Mouse (Mus musculus) adrenal gland, adult 8-10 months (tissue): Measurements from ENCODE around the gene Adcy9. TPM values are rescaled to one million over a fixed set of nuclear protein-coding genes. Genes with fewer than 3 reads are reported as not detected.
A peak's percentile ranks its signal among the peaks of the same experiment; 100 is the strongest.

Experiments used
- DNase-seq: peaks from one replicate; pipeline ENCODE4 v3.0.0; 2022
- total RNA-seq, 4 experiments: library from RNA; stranded (reverse); gene quantifications; 2 replicates each; pipeline ENCODE4 v1.2.4; 2022

The Adcy9 gene
- total RNA-seq, 4 experiments from 2014 or later: 62.8 to 84.2 (median 72.6) TPM

GRCm38 (mm10) chr16:4418776-4419545 is 1.3 kb downstream of the Adcy9 start:
- no peak for DNase-seq

GRCm38 (mm10) chr16:4418072-4418471 is 2.2 kb downstream of the Adcy9 start:
- DNase-seq: no peak

GRCm38 (mm10) chr16:4417455-4417854 is 2.8 kb downstream of the Adcy9 start:
- DNase-seq: no peak

- DNase-seq: no peak
These were observed 5.3 kb downstream of the Adcy9 start for GRCm38 (mm10) chr16:4414881-4415585.

GRCm38 (mm10) chr16:4413988-4414880 is 6.1 kb downstream of the Adcy9 start:
- no peak for DNase-seq

- no peak for DNase-seq
These were observed 7.0 kb downstream of the Adcy9 start for GRCm38 (mm10) chr16:4413301-4413700.

- DNase-seq: peak; percentile 62
These were observed 8.0 kb downstream of the Adcy9 start for GRCm38 (mm10) chr16:4412298-4412697.

GRCm38 (mm10) chr16:4411296-4411695 is 9.0 kb downstream of the Adcy9 start:
- DNase-seq: no peak

- no peak for DNase-seq
These were observed 12.8 kb downstream of the Adcy9 start for GRCm38 (mm10) chr16:4407536-4407935.

- no peak for DNase-seq
These were observed 13.6 kb downstream of the Adcy9 start for GRCm38 (mm10) chr16:4406706-4407105.

GRCm38 (mm10) chr16:4406047-4406586 is 14.2 kb downstream of the Adcy9 start:
- no peak for DNase-seq

- DNase-seq: no peak
These were observed 15.2 kb downstream of the Adcy9 start for GRCm38 (mm10) chr16:4404933-4405761.

- no peak for DNase-seq
These were observed 19.2 kb downstream of the Adcy9 start for GRCm38 (mm10) chr16:4401109-4401508.

GRCm38 (mm10) chr16:4399471-4400223 is 20.7 kb downstream of the Adcy9 start:
- no peak for DNase-seq

GRCm38 (mm10) chr16:4398782-4399181 is 21.5 kb downstream of the Adcy9 start:
- no peak for DNase-seq

GRCm38 (mm10) chr16:4397636-4398035 is 22.7 kb downstream of the Adcy9 start:
- DNase-seq: no peak

GRCm38 (mm10) chr16:4395687-4396341 is 24.5 kb downstream of the Adcy9 start:
- no peak for DNase-seq

GRCm38 (mm10) chr16:4394991-4395590 is 25.2 kb downstream of the Adcy9 start:
- DNase-seq: no peak

- no peak for DNase-seq
These were observed 36.7 kb downstream of the Adcy9 start for GRCm38 (mm10) chr16:4383473-4384038.

- no peak for DNase-seq
These were observed 37.9 kb downstream of the Adcy9 start for GRCm38 (mm10) chr16:4382406-4382805.
